Mouse (Mus musculus) liver, adult 2 months (tissue): Measurements from ENCODE around the gene Fbxl2.

Experiments
- CTCF ChIP-seq: fragments of 200-500 bp; IDR thresholded peaks from 2 replicates; pipeline ENCODE4 v1.5.1; 2011; ENCODE audit warnings: low read depth, low read length, control low read depth
- POLR2A ChIP-seq: fragments of 200-500 bp; IDR thresholded peaks from 2 replicates; pipeline ENCODE4 v1.6.1; 2011; ENCODE audit warnings: low read length, control low read depth; ENCODE audit not compliant: insufficient read depth; ENCODE audit errors: extremely low read depth

DNA sequence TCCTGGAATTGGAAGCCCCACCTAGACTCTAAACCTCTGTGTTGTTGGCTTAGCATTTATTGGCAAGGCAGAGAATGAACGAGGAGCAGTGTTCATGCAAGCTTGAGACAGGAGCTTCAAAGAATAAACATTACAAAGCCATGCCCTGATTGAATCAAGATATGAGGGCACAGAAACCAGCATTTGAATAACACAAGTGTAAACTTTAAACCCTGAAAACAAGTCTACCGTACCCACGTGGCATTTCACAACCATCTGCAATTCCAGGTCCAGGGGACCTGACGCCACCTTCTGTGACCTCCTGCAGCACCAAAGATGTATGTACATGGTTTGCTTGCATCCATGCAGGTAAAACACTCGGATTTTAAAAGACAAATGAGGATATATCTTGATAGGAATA, 123.3 kb downstream of the Fbxl2 start:
- TF ChIP-seq POLR2A: no peak
- TF ChIP-seq CTCF: no peak
